Mouse (Mus musculus) liver, postnatal 0 days (tissue): Measurements from ENCODE around the gene Slc30a1.

Source experiments
- CTCF ChIP-seq: sonication (generic); IDR thresholded peaks from 2 replicates; pipeline ENCODE4 v1.5.1; 2016; ENCODE audit warnings: antibody characterized with exemption, low read depth
- EP300 ChIP-seq: IDR thresholded peaks from 2 replicates; pipeline ENCODE4 v1.6.1; 2016; ENCODE audit warnings: antibody characterized with exemption, low read depth, mild to moderate bottlenecking

DNA sequence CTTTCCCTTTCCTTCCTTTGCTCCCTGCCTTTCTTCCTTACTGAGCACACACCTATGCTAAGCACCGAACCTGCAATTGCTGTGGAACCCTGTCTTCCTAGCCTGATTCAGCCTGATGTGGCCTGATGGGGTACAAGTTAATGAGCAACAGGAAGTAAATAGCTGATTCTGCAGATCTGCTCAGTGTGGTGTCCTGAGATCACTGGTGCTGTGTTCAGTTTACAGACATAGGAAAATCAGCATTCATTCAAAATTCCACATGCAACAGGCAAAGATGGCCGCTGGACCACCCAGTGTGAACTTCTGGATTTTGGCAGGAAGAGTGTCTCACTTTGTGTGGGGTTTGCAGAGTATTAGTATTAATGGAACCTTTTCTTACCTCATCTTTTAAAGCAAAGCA, 12.8 kb downstream of the Slc30a1 start:
- TF ChIP-seq CTCF (no peak), EP300 (no peak)
